Mouse (Mus musculus): ENCODE data around the gene Rapgef6.

Gene Rapgef6

GRCm38 (mm10) chr11:54735114-54735513 is 212.5 kb downstream of the Rapgef6 start:
- no peak for DNase-seq (ENCODE audit: low spot score in 2 of 2)

GRCm38 (mm10) chr11:54736903-54737302 is 214.3 kb downstream of the Rapgef6 start:
- no peak for DNase-seq (ENCODE audit: low spot score in 2 of 2)

- no peak for DNase-seq (ENCODE audit: low spot score in 2 of 2)
Measured at GRCm38 (mm10) chr11:54739012-54739750, 216.5 kb downstream of the Rapgef6 start.

- DNase-seq (ENCODE audit: low spot score in 2 of 2): no peak
Measured at GRCm38 (mm10) chr11:54741330-54741729, 218.7 kb downstream of the Rapgef6 start.

GRCm38 (mm10) chr11:54744231-54744630 is 221.6 kb downstream of the Rapgef6 start:
- no peak for DNase-seq (ENCODE audit: low spot score in 2 of 2)

Data from right cerebral cortex, postnatal 36 days (tissue).